ENCODE assay signal across 8 mouse cellular contexts in genomic region chr7:127966371-127966918, GRCm38 (mm10). TPM values are rescaled to one million over a fixed set of nuclear protein-coding genes. Genes with fewer than 3 reads are reported as not detected.
DNase-seq lines count a peak whose midpoint lies in the region; ATAC-seq and TF ChIP-seq lines count a peak whose summit lies in the region.

No protein-coding gene starts in this region.

- H3K4me2 ChIP-seq in forebrain, embryonic 12.5 days, result peak overlapping the region; percentile 63
- H3K4me2 ChIP-seq in kidney, embryonic 16.5 days (replicated peaks; ENCODE audit: low read depth, low read length), result peak overlapping the region; percentile 62
- H3K4me2 ChIP-seq in neural tube, embryonic 13.5 days, result peak overlapping the region; percentile 72

- H3K27ac ChIP-seq in left cerebral cortex, adult 2 months, result peak overlapping the region; percentile 100
- H3K27ac ChIP-seq in forebrain, embryonic 12.5 days, result peak overlapping the region; percentile 98
- peak overlapping the region; percentile 98 for H3K27ac ChIP-seq in kidney, embryonic 16.5 days (ENCODE audit: low read length)
- H3K27ac ChIP-seq in neural tube, embryonic 13.5 days (replicated peaks), result peak overlapping the region; percentile 97

- H3K9me3 ChIP-seq in forebrain, embryonic 12.5 days, result no peaks in the 10 kb centered on the region
- no peaks in the 10 kb centered on the region for H3K9me3 ChIP-seq in kidney, embryonic 16.5 days (ENCODE audit: low read length)
- no peaks in the 10 kb centered on the region for H3K9me3 ChIP-seq in neural tube, embryonic 13.5 days

- intact Hi-C loops in left cerebral cortex, adult 2 months (cut with DNase I), result loop anchor here (2.0 to 5.0 kb wide), 2 partner anchors 54 to 189 kb away; partner anchors contain the start of genes Kat8 and Setd1a
- intact Hi-C loops in left cerebral cortex, postnatal 14 days (cut with DNase I), result no loop called here

- no peak for ATAC-seq in forebrain, embryonic 12.5 days (ENCODE audit: low FRiP score)
- ATAC-seq in kidney, embryonic 16.5 days (ENCODE audit: low FRiP score, low TSS enrichment), result no peak; the same call in 1 of the 2 replicates
- no peak for ATAC-seq in neural tube, embryonic 13.5 days (ENCODE audit: low read depth)

- no peak for TF ChIP-seq CTCF in left cerebral cortex, adult 2 months (IDR thresholded peaks at IDR 0.05)

- DNase-seq in left cerebral cortex, adult 2 months (ENCODE audit: extremely low spot score in 1 of 2, low spot score in 2 of 2), result no peak
- no peak for DNase-seq in left cerebral cortex, adult 11 months (ENCODE audit: low spot score)
- DNase-seq in ZHBTc4 (ENCODE audit: low read depth, low spot score), result peak; percentile 62
- DNase-seq in spleen, postnatal 4 days (ENCODE audit: low spot score in 2 of 2), result no peak
- no peak for DNase-seq in left cerebral cortex, postnatal 14 days (ENCODE audit: low spot score in 2 of 2)

- 13% methylated on average over 10 of the region's 10 CpGs for WGBS in forebrain, embryonic 12.5 days
- 4% methylated on average over 10 of the region's 10 CpGs for WGBS in kidney, embryonic 16.5 days
- WGBS in neural tube, embryonic 13.5 days, result 12% methylated on average over 10 of the region's 10 CpGs

- peaks cover 18% of the 10 kb centered on the region for H3K36me3 ChIP-seq in forebrain, embryonic 12.5 days (replicated peaks)
- H3K36me3 ChIP-seq in kidney, embryonic 16.5 days (ENCODE audit: insufficient read depth, low read length), result peaks cover 16% of the 10 kb centered on the region
- H3K36me3 ChIP-seq in neural tube, embryonic 13.5 days, result peaks cover 21% of the 10 kb centered on the region

- H3K4me3 ChIP-seq in left cerebral cortex, adult 2 months, result peak overlapping the region; percentile 94
- peak overlapping the region; percentile 97 for H3K4me3 ChIP-seq in forebrain, embryonic 12.5 days (replicated peaks)
- H3K4me3 ChIP-seq in kidney, embryonic 16.5 days (ENCODE audit: low read length), result peak overlapping the region; percentile 99
- H3K4me3 ChIP-seq in neural tube, embryonic 13.5 days, result peak overlapping the region; percentile 95

- peak overlapping the region; percentile 98 for H3K9ac ChIP-seq in forebrain, embryonic 12.5 days
- peak overlapping the region; percentile 100 for H3K9ac ChIP-seq in kidney, embryonic 16.5 days (replicated peaks; ENCODE audit: low read length)
- H3K9ac ChIP-seq in neural tube, embryonic 13.5 days, result peak overlapping the region; percentile 97

- H3K4me1 ChIP-seq in forebrain, embryonic 12.5 days, result peaks cover 27% of the 10 kb centered on the region
- H3K4me1 ChIP-seq in kidney, embryonic 16.5 days (ENCODE audit: insufficient read depth, low read length), result peaks cover 24% of the 10 kb centered on the region
- H3K4me1 ChIP-seq in neural tube, embryonic 13.5 days (replicated peaks), result peaks cover 28% of the 10 kb centered on the region

- no peaks in the 10 kb centered on the region for H3K27me3 ChIP-seq in forebrain, embryonic 12.5 days
- H3K27me3 ChIP-seq in kidney, embryonic 16.5 days (ENCODE audit: insufficient read depth, low read length), result no peaks in the 10 kb centered on the region
- no peaks in the 10 kb centered on the region for H3K27me3 ChIP-seq in neural tube, embryonic 13.5 days

RNA-seq across cellular contexts. Expression of gene Fus, which starts 0.8 kb away (rescaled TPM):
- total RNA-seq in left cerebral cortex, adult 2 months (2021), result 100 to 1,000 TPM; 299 to 305 TPM
- 517 and 534 TPM in 2 replicates for polyA plus RNA-seq in forebrain, embryonic 12.5 days (2016; fragmentation: Nextera tagmentation; extraction: Ambion mirVana)
- polyA plus RNA-seq in kidney, embryonic 16.5 days (2015; fragmentation: Nextera tagmentation; extraction: Ambion mirVana), result 359 and 373 TPM in 2 replicates
- polyA plus RNA-seq in neural tube, embryonic 13.5 days (2015; fragmentation: Nextera tagmentation; extraction: Ambion mirVana), result 376 and 434 TPM in 2 replicates
- 100 to 1,000 TPM; 313 to 324 TPM for total RNA-seq in left cerebral cortex, postnatal 14 days (2021)

RNA-seq across cellular contexts. Expression of gene Prss36, which starts 19.9 kb away (rescaled TPM):
- total RNA-seq in left cerebral cortex, adult 2 months (2021), result 1 to 10 TPM; 8.5 to 9.8 TPM
- 8.4 and 9.0 TPM in 2 replicates for polyA plus RNA-seq in forebrain, embryonic 12.5 days (2016; fragmentation: Nextera tagmentation; extraction: Ambion mirVana)
- 15.2 TPM in 2 replicates for polyA plus RNA-seq in kidney, embryonic 16.5 days (2015; fragmentation: Nextera tagmentation; extraction: Ambion mirVana)
- polyA plus RNA-seq in neural tube, embryonic 13.5 days (2015; fragmentation: Nextera tagmentation; extraction: Ambion mirVana), result 13.7 and 14.8 TPM in 2 replicates
- total RNA-seq in left cerebral cortex, postnatal 14 days (2021), result 10 to 100 TPM in 1 of 2 experiments, 1 to 10 TPM in 1; 9.8 to 10.3 TPM

RNA-seq across cellular contexts. Expression of gene Pycard, which starts 27.2 kb away (rescaled TPM):
- total RNA-seq in left cerebral cortex, adult 2 months (2021), result 1 to 10 TPM; 1.5 to 3.7 TPM
- 3.3 and 5.9 TPM in 2 replicates for polyA plus RNA-seq in forebrain, embryonic 12.5 days (2016; fragmentation: Nextera tagmentation; extraction: Ambion mirVana)
- polyA plus RNA-seq in kidney, embryonic 16.5 days (2015; fragmentation: Nextera tagmentation; extraction: Ambion mirVana), result 60.1 and 61.8 TPM in 2 replicates
- 7.0 and 7.4 TPM in 2 replicates for polyA plus RNA-seq in neural tube, embryonic 13.5 days (2015; fragmentation: Nextera tagmentation; extraction: Ambion mirVana)
- total RNA-seq in left cerebral cortex, postnatal 14 days (2021), result 1 to 10 TPM; 2.2 to 3.7 TPM

RNA-seq across cellular contexts. Expression of gene Prss8, which starts 36.5 kb away (rescaled TPM):
- under 1 TPM; 0.26 to 0.38 TPM for total RNA-seq in left cerebral cortex, adult 2 months (2021)
- 1.5 and 2.4 TPM in 2 replicates for polyA plus RNA-seq in forebrain, embryonic 12.5 days (2016; fragmentation: Nextera tagmentation; extraction: Ambion mirVana)
- 93.2 and 98.7 TPM in 2 replicates for polyA plus RNA-seq in kidney, embryonic 16.5 days (2015; fragmentation: Nextera tagmentation; extraction: Ambion mirVana)
- polyA plus RNA-seq in neural tube, embryonic 13.5 days (2015; fragmentation: Nextera tagmentation; extraction: Ambion mirVana), result 0.18 and 0.58 TPM in 2 replicates
- total RNA-seq in left cerebral cortex, postnatal 14 days (2021), result under 1 TPM in 1 of 2 experiments, not detected in 1; 0.89 TPM

RNA-seq across cellular contexts. Expression of gene Trim72, which starts 37.3 kb away (rescaled TPM):
- 1 to 10 TPM; 1.0 to 1.1 TPM for total RNA-seq in left cerebral cortex, adult 2 months (2021)
- not detected in 2 replicates for polyA plus RNA-seq in forebrain, embryonic 12.5 days (2016; fragmentation: Nextera tagmentation; extraction: Ambion mirVana)
- polyA plus RNA-seq in kidney, embryonic 16.5 days (2015; fragmentation: Nextera tagmentation; extraction: Ambion mirVana), result 0.16 and 0.23 TPM in 2 replicates
- 0.33 TPM in 1 of 2 replicates, not detected in the other for polyA plus RNA-seq in neural tube, embryonic 13.5 days (2015; fragmentation: Nextera tagmentation; extraction: Ambion mirVana)
- under 1 TPM; 0.64 to 0.97 TPM for total RNA-seq in left cerebral cortex, postnatal 14 days (2021)
